15 mouse cellular contexts compared by ENCODE assay signal in genomic region chr3:84710723-84711122, GRCm38 (mm10). TPM values are rescaled to one million over a fixed set of nuclear protein-coding genes. Genes with fewer than 3 reads are reported as not detected.
DNase-seq lines count a peak whose midpoint lies in the region; ATAC-seq lines count a peak whose summit lies in the region.
"Had no signal": no experiment of that assay in that cellular context is flagged by ENCODE, and none has a peak within 500 bp of the region (broad histone marks: within the 10 kb centered on the region; RNA-seq: fewer than 3 reads in every experiment).

No protein-coding gene starts in this region.

- intact Hi-C loops in gastrocnemius, postnatal 36 days (cut with DNase I): no loop called here

- peak; percentile 22 for ATAC-seq in inflammation-experienced regulatory T-cells, adult 6 months
- ATAC-seq: forebrain, embryonic 14.5 days; hindbrain, postnatal 0 days; Patski had no signal

- DNase-seq in A20 (ENCODE audit: low read depth, low spot score): peak; percentile 42
- DNase-seq in CD4-positive, CD25-positive, alpha-beta regulatory T cell, adult 2 months (ENCODE audit: low read depth, low spot score): peak; percentile 67
- peak; percentile 70 for DNase-seq in thymus, postnatal 10 days (ENCODE audit: low spot score in 2 of 2)
- DNase-seq in right cerebral cortex, adult 18-20 months: no peak
- no peak for DNase-seq in gastrocnemius, postnatal 36 days
- no peak for DNase-seq in adrenal gland, adult 8-10 months
- DNase-seq: cerebellum, adult 11 months; cerebellum, postnatal 36 days; kidney, adult 8-10 months; midbrain, embryonic 14.5 days; spleen, adult 18-20 months had no signal

RNA-seq across cellular contexts. Expression of gene Tmem154, which starts 44.7 kb away (rescaled TPM):
- polyA plus RNA-seq in inflammation-experienced regulatory T-cells, adult 6 months (2017; shearing (Covaris generic)): 100 to 1,000 TPM; 108 to 140 (median 136) TPM
- under 1 TPM; 0.33 to 0.57 TPM for total RNA-seq in gastrocnemius, postnatal 36 days (2021)
- total RNA-seq in adrenal gland, adult 8-10 months (2022): 1 to 10 TPM; 2.2 to 3.8 (median 2.9) TPM

Comparison
In these comparisons a context has a peak if more than half of its experiments do, and no peak if none do; other contexts are left out.
1. DNase-seq: peak in A20 (single experiment), CD4-positive, CD25-positive, alpha-beta regulatory T cell, adult 2 months (single experiment) and thymus, postnatal 10 days (2 of 2); none in right cerebral cortex, adult 18-20 months (single experiment), gastrocnemius, postnatal 36 days (0 of 2) and adrenal gland, adult 8-10 months (single experiment).